Mouse (Mus musculus) splenic B cell, adult 2 months (primary cell): ENCODE measurements around the gene Msantd1.
"Not testable (repeated sequence)": the region's sequence is repeated elsewhere in the genome, so short reads cannot be mapped to it uniquely, and the experiment has no call there.

Experiments
- DNase-seq: peaks from one replicate; pipeline ENCODE4 v3.0.0-alpha.2; 2011; ENCODE audit warnings: low read depth, low spot score
- H3K27me3 ChIP-seq: 2 replicates; pipeline ENCODE4 v1.6.1; 2012; ENCODE audit warnings: mild to moderate bottlenecking, low read length, moderate library complexity, mixed read lengths; ENCODE audit not compliant: control insufficient read depth, poor library complexity, insufficient read depth, severe bottlenecking
- H3K36me3 ChIP-seq: 2 replicates; pipeline ENCODE4 v1.6.1; 2012; ENCODE audit warnings: mild to moderate bottlenecking, low read length, moderate library complexity, mixed read lengths; ENCODE audit not compliant: control insufficient read depth, poor library complexity, insufficient read depth, severe bottlenecking

Gene Msantd1

DNA sequence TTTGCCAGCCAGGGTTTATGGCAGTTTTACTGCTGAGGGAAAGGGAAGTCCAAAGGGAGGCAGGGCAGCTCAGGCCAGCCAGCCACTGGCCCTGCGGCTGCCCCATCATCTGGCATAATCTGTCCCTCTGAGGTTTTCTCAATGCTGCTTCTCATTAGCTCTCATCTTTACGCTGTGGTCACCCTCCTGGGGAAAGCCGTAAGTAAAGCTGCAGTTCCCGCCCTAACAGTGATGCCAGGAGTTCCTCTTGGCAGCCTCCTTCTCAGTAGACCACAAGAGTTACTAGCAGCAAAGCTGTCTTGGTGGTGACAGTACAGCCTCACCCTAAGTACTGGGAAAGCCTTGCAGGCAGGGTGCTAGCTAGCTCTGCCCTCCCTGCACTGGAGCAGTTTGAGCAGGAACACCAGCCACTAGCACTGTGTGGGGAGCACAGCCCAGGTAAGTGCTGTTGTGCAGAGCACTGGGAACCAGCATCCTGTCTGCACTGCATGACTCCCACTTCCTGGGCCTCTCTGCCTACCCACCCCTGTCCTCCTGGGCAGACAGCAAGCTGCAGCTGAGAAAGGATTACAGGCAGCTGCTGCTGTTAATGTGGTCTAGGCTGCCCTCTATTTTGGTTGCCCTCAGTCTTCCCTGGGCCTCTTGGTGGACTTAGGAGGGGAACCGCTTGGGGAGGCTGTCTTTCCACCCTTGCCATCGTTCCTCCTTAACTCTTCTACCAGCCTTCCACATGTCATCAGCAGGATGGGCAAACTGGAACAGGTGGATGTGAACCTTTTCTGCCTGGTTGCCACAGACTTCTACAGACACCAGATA is at the start of gene Msantd1:
Gene Msantd1 (plus strand): TSS at position 103 of the 816 bp plus-strand sequence.
- H3K27me3 ChIP-seq = no peaks in the 10 kb centered on the region
- peaks cover 5% of the 10 kb centered on the region for H3K36me3 ChIP-seq
- DNase-seq = no peak

DNA sequence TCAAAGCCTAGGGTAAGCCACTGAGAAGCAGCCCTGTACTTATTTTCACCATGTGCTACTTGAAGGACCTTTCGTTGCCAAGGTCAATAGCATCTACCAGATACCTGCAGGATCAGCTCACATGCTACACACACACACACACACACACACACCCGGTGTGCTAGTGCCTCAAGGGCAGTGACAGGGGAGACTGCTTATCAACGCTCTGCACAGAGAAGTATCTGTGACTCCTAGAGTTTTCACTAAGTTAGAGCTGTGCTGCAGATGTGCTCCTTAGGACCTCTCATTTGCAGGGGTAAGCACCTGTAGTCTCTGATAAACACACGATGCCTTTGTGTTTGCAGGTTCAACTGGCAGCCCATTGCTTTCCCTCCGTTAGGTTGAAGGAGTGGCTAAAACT is 42.4 kb upstream of the Msantd1 start:
- Histone ChIP-seq H3K27me3 (no peaks in the 10 kb centered on the region), H3K36me3 (no peaks in the 10 kb centered on the region; the same call in 1 of the 2 replicates)
- DNase-seq = no peak

DNA sequence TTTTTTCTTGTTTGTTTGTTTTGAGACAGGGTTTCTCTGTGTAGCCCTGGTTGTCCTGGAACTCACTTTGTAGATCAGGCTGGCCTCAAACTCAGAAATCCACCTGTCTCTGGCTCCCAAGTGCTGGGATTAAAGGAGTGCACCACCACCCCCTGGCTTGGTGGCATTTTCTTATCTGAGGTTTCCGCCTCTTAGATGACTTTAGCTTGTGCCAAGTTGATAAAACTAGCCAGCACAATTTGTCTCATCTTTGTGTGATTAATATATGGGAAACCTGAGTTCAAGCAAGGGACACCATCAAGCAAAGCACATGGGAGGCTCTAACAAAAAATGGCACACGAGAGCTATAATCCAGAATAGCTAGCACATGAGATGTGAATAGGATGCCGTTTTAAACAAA is 27.5 kb upstream of the Msantd1 start:
- H3K36me3 ChIP-seq = peaks cover 19% of the 10 kb centered on the region
- not testable (repeated sequence) for DNase-seq

DNA sequence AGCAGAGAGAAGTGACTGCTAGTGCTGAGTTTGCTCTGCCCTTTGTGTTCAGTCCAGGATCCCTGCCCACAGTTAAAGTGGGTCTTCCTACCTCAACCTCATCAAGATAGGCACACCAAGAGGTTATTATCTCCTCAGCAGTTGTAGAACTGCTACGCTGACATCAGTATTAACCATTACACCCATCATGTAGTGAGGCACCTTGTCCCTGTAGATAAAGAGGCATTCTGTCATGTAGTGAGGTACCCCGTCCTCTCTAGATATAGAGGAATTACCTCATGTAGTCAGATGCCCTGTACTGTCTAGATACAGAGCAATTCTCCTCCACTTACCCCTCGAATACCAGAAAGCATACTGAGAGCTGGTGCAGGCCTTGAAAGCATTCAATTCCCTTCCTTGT is 26.8 kb upstream of the Msantd1 start:
- DNase-seq = no peak
- peaks cover 16% of the 10 kb centered on the region for H3K36me3 ChIP-seq
- no peaks in the 10 kb centered on the region for H3K27me3 ChIP-seq

More for the DNA sequence above, 27.5 kb upstream of the Msantd1 start:
- not testable (repeated sequence) for H3K27me3 ChIP-seq

DNA sequence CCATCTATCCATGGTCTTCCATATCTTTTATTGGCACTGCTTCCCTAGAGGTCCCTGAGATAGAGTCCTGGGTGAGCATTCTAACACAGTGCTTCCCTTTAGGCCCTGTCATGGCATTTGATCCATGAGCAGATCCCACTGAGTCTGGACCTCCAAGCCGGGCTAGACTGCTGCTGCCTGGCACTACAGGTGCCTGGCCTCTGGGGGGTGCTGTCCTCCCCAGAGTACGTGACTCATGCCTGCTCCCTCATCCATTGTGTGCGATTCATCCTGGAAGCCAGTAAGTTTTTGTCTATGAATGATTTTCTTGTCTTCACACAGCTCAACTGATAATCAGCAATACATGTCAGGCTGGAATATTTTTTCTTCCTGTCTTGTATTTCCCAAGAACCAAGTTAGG is 22.6 kb upstream of the Msantd1 start:
- H3K27me3 ChIP-seq = no peaks in the 10 kb centered on the region
- DNase-seq = no peak

DNA sequence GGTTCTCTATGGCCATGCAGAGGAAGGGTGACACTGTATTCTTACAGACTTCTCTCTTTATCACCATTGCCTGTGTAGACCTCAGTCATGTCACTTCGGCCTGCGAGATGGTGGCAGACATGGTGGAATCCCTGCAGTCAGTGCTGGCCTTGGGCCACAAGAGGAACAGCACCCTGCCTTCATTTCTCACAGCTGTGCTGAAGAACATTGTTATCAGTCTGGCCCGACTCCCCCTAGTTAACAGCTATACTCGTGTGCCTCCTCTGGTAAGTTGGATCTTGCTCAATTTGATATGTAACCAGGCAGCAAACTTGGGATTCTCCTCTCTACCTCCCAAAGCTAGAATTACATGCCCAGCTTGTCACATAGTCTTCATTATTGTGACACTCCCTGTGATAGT is 18.6 kb upstream of the Msantd1 start:
- DNase-seq = no peak
- Histone ChIP-seq H3K36me3 (peaks cover 11% of the 10 kb centered on the region; the same call in 1 of the 2 replicates), H3K27me3 (no peaks in the 10 kb centered on the region)

More for the DNA sequence above, 22.6 kb upstream of the Msantd1 start:
- peaks cover 10% of the 10 kb centered on the region for H3K36me3 ChIP-seq

DNA sequence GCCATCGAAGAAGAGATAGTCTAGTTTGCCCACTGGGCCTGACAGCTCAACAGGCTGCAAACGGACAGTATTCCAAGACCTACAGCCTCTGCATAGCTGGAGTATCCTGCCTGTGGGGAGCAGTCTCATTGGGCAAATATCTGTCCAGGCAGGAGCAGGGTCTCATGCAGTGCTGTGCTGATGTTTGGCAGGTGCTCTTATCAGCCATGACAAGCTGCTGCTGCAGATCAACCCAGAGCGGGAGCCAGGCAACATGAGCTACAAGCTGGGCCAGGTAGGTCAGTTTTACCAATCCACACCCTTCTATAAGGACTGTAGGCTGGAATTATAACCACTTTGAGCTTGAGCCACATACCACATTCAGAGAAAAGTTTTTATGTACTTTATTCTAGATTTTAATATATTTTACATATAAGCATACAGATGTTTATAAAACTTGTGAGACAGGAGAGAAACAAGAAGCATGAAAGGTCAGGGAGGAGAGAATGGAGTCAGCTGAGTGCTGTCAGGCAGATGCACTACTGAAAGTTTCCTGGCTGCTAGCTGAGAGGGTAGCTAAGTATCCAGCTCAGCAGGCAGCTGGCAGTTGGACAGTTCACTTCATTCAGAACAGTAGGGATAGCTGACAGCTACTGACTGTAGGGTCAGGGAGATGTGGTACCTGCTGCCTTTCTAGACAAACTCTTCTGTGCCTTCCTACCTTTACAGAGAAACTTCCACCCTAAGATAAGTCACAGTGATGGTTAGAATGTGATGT is 10.9 kb upstream of the Msantd1 start:
- DNase-seq = no peak
- peaks cover 6% of the 10 kb centered on the region for H3K36me3 ChIP-seq
- H3K27me3 ChIP-seq = no peaks in the 10 kb centered on the region

DNA sequence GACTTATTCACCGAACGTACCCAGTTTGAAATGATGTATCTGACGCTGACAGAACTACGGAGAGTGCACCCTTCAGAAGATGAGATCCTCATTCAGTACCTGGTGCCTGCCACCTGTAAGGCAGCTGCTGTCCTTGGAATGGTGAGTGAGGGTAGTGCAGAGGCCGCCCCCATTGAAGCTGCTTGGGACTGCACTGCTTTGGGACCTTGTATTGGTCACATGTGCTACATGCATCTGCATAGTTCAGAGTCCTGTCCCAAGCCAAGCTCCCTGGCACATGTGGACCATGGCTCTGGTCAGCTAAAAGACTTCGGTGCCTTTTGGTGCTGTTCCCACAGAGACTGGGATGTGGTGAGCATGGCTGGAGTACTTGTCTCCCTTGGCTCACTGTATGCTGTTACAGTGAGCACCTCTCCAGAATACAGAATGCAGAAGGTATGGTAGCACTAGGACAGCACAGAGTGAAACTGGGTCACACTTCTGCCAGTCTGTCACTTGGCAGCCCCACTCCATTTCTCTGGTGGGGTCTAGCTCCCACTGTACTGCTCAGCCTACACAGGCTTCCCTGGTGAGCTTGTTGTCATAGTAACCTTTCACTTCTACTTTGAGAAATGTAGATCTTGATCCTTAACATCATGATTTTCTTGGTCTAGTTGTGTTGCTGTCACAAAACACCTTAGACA is 7.9 kb upstream of the Msantd1 start:
- Histone ChIP-seq H3K27me3 (no peaks in the 10 kb centered on the region), H3K36me3 (peaks cover 8% of the 10 kb centered on the region)
- DNase-seq = no peak

DNA sequence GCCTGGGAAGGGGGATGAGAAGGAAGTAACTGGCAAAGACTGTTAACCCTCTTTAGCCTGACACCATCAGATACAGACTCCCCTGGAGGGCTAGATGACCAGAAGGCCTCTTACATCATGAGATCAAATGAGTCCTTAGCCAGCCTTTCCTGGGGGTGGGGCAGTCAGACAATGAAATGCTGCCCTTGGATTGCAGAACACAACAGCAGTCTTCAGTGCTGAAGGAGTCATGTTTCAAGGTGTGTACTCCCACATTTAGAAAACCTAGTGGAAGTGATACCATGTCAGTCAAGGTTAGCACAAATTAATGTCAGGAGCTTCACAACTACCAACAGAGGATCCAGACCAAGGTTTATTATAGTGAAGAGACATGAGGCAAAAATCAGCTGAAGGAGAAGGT is 5.4 kb upstream of the Msantd1 start:
- H3K36me3 ChIP-seq = peaks cover 11% of the 10 kb centered on the region

DNA sequence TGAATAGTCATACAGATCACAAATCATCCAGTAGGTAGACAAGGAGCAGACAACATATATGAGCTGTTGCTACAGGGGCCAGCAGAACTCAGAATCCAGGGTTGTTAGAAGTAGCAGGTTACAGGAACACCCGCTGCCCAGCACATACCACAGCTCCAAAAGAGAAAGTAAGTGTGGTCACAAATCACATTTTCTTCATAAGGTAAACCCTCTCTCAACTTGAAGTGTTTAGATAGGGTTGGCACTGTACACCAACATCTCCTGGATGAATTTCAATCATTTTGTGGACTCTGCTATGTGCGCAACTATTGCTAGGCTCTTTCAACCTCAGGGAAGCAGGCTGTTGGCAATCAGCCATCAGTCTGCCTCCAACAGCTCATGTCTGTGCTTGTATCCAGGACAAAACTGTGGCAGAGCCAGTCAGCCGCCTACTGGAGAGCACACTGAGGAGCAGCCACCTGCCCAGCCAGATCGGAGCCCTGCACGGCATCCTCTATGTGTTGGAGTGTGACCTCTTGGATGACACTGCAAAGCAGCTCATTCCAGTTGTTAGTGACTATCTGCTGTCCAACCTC is 4.9 kb upstream of the Msantd1 start:
- no peak for DNase-seq
- peaks cover 10% of the 10 kb centered on the region for H3K36me3 ChIP-seq
- no peaks in the 10 kb centered on the region for H3K27me3 ChIP-seq

More for the DNA sequence above, 5.4 kb upstream of the Msantd1 start:
- DNase-seq = no peak
- H3K27me3 ChIP-seq = no peaks in the 10 kb centered on the region

DNA sequence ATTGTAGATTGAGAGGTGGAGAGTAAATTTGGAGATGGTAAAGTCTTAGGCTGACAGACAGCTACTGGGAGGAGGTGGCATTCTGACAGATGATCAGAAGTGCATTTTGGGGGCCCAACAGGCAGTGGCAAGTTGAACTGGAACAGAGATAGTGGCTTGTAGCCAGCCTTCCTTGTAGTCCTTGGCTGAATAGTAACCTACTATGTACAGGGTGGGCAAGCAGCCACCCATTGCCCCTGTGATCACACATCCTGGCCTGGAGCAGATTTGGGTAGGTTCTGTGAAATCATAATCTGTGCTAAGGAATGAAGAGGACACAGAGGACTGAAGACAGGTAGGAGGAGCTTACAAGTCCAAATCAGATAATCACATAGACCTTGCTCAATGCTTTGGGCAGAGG is 3.4 kb upstream of the Msantd1 start:
- Histone ChIP-seq H3K27me3 (no peaks in the 10 kb centered on the region), H3K36me3 (peaks cover 10% of the 10 kb centered on the region)
- DNase-seq = no peak

DNA sequence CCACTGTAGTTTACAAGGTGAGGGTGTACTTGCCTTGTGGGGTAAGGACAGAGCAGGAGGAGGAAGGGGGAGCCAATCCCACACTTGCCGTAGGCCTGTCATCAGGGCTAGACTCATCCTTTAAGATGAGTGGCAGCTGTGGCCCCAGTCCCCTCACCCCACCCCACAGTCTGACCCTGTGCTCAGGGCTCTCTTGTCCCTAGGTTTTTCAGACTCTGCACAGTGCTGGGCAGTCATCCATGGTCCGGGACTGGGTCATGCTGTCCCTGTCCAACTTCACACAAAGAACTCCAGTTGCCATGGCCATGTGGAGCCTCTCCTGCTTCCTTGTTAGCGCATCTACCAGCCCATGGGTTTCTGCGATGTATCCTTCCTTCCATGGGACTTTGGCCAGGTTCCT is 582 bp upstream of the Msantd1 start:
- H3K36me3 ChIP-seq = peaks cover 8% of the 10 kb centered on the region
- DNase-seq = no peak
- no peaks in the 10 kb centered on the region for H3K27me3 ChIP-seq

DNA sequence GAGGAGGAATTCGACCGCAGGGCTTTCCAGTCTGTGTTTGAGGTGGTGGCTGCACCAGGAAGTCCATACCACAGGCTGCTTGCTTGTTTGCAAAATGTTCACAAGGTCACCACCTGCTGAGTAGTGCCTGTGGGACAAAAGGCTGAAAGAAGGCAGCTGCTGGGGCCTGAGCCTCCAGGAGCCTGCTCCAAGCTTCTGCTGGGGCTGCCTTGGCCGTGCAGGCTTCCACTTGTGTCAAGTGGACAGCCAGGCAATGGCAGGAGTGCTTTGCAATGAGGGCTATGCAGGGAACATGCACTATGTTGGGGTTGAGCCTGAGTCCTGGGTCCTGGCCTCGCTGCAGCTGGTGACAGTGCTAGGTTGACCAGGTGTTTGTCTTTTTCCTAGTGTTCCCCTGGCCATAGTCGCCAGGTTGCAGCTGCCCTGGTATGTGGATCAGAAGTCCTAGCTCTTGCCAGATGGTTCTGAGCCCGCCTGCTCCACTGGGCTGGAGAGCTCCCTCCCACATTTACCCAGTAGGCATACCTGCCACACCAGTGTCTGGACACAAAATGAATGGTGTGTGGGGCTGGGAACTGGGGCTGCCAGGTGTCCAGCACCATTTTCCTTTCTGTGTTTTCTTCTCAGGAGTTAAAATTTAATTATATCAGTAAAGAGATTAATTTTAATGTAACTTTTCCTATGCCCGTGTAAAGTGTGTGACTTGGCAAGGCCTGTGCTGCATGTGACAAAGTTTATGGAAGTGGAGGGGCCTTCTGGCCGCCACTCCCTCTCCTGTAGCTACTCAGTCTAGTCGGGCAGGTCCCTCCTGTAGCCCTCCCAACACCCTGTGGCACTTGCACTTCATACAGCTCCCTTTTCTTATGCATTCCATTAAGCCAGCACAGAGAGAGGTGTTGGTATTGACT is 1.2 kb downstream of the Msantd1 start:
- DNase-seq = no peak
- Histone ChIP-seq H3K27me3 (no peaks in the 10 kb centered on the region), H3K36me3 (peaks cover 4% of the 10 kb centered on the region)
